Mouse (Mus musculus) liver, postnatal 0 days (tissue): ENCODE measurements around the gene Flad1. TPM values are rescaled to one million over a fixed set of nuclear protein-coding genes. Genes with fewer than 3 reads are reported as not detected.
A peak's percentile ranks its signal among the peaks of the same experiment; 100 is the strongest.

Experiments
- ATAC-seq: fragments of 200-750 bp; cut with Nextera tagmentation; 2 replicates; pipeline ENCODE4 v1.8.0; 2017; ENCODE audit warnings: mild to moderate bottlenecking, moderate library complexity
- DNase-seq: peaks from one replicate; pipeline ENCODE4 v3.0.0-alpha.2; 2016
- H3K27ac ChIP-seq: fragments of 300-500 bp; sonication (generic); 2 replicates; pipeline ENCODE4 v1.5.1; 2014; ENCODE audit warnings: antibody characterized with exemption, moderate library complexity, mild to moderate bottlenecking, low read depth
- H3K27me3 ChIP-seq: fragments of 300-500 bp; sonication (generic); 2 replicates; pipeline ENCODE4 v1.6.1; 2014; ENCODE audit warnings: low read length, control low read depth, mixed read lengths; ENCODE audit not compliant: insufficient read depth
- H3K36me3 ChIP-seq: fragments of 300-500 bp; sonication (generic); replicated peaks from 2 replicates; pipeline ENCODE4 v1.6.1; 2014; ENCODE audit warnings: mild to moderate bottlenecking, control low read depth, low read length, moderate library complexity, mixed read lengths; ENCODE audit not compliant: insufficient read depth
- H3K4me1 ChIP-seq: fragments of 300-500 bp; sonication (generic); 2 replicates; pipeline ENCODE4 v1.6.1; 2014; ENCODE audit warnings: antibody characterized with exemption, mild to moderate bottlenecking, control low read depth; ENCODE audit not compliant: insufficient read depth
- H3K4me2 ChIP-seq: fragments of 300-500 bp; sonication (generic); 2 replicates; pipeline ENCODE4 v1.6.1; 2014; ENCODE audit warnings: low read depth, mild to moderate bottlenecking, low read length, moderate library complexity, mixed read lengths
- H3K4me3 ChIP-seq: fragments of 300-500 bp; sonication (generic); 2 replicates; pipeline ENCODE4 v1.5.1; 2014; ENCODE audit warnings: low read depth, low read length
- H3K9ac ChIP-seq: fragments of 300-500 bp; sonication (generic); replicated peaks from 2 replicates; pipeline ENCODE4 v1.6.1; 2014; ENCODE audit warnings: mild to moderate bottlenecking, moderate library complexity
- H3K9me3 ChIP-seq: fragments of 300-500 bp; sonication (generic); 2 replicates; pipeline ENCODE4 v1.6.1; 2016; ENCODE audit warnings: mild to moderate bottlenecking, control low read depth, low read length, mixed read lengths
- CTCF ChIP-seq: sonication (generic); IDR thresholded peaks from 2 replicates; pipeline ENCODE4 v1.5.1; 2016; ENCODE audit warnings: antibody characterized with exemption, low read depth
- EP300 ChIP-seq: IDR thresholded peaks from 2 replicates; pipeline ENCODE4 v1.6.1; 2016; ENCODE audit warnings: antibody characterized with exemption, low read depth, mild to moderate bottlenecking
- WGBS: fragments of 180-500 bp; shearing (Covaris S2); extraction: QIAGEN DNeasy Blood & Tissue Kit; methylation state at CpG from one replicate; pipeline ENCODE4 v1.1.7; 2014; ENCODE audit not compliant: insufficient replicate concordance; 5-methylcytosine and 5-hydroxymethylcytosine counted together
- polyA plus RNA-seq: library from polyadenylated mRNA; unstranded; fragments of >200 nt; fragmentation: Nextera tagmentation; extraction: Ambion mirVana; gene quantifications from 2 replicates; pipeline ENCODE4 v1.2.1, GENCODE M21; 2015

Gene Flad1
- polyA plus RNA-seq, 1 experiment from 2014 or later = 18.8 TPM

GRCm38 (mm10) chr3:89385451-89385850, 26.2 kb downstream of the Flad1 start:
- Histone ChIP-seq H3K9ac (peak overlapping the region; percentile 26; the same call in 1 of the 2 replicates), H3K4me2 (peak overlapping the region; percentile 60)

GRCm38 (mm10) chr3:89384331-89385076, 27.2 kb downstream of the Flad1 start:
- ATAC-seq = no peak
- H3K9ac ChIP-seq = no peak overlapping the region
- H3K36me3 ChIP-seq = peaks cover 11% of the 10 kb centered on the region
- no peaks in the 10 kb centered on the region for H3K27me3 ChIP-seq
- peak overlapping the region; percentile 36 for H3K4me3 ChIP-seq
- H3K4me2 ChIP-seq = peak overlapping the region; percentile 60
- WGBS = 69% methylated on average over 11 of the region's 12 CpGs
- no peak for TF ChIP-seq EP300
- no peak for TF ChIP-seq CTCF
- no peak for DNase-seq
- no peak overlapping the region; the same call in 1 of the 2 replicates for H3K27ac ChIP-seq
- no peaks in the 10 kb centered on the region for H3K9me3 ChIP-seq
- peaks cover 27% of the 10 kb centered on the region for H3K4me1 ChIP-seq

More at GRCm38 (mm10) chr3:89385451-89385850, 26.2 kb downstream of the Flad1 start:
- peaks cover 36% of the 10 kb centered on the region for H3K4me1 ChIP-seq
- H3K27ac ChIP-seq = peak overlapping the region; percentile 48
- H3K9me3 ChIP-seq = no peaks in the 10 kb centered on the region
- DNase-seq (no peak), ATAC-seq (no peak)
- TF ChIP-seq CTCF (no peak), EP300 (no peak)
- peaks cover 8% of the 10 kb centered on the region; the same call in 1 of the 2 replicates for H3K36me3 ChIP-seq
- H3K27me3 ChIP-seq = no peaks in the 10 kb centered on the region
- peak overlapping the region; percentile 36 for H3K4me3 ChIP-seq
- WGBS = 26% methylated on average over 11 of the region's 11 CpGs

- 66% methylated on average over 5 of the region's 5 CpGs for WGBS
- Histone ChIP-seq H3K4me1 (peaks cover 24% of the 10 kb centered on the region), H3K4me3 (no peak overlapping the region), H3K9ac (no peak overlapping the region), H3K27ac (no peak overlapping the region), H3K36me3 (peaks cover 18% of the 10 kb centered on the region), H3K9me3 (no peaks in the 10 kb centered on the region), H3K4me2 (no peak overlapping the region), H3K27me3 (no peaks in the 10 kb centered on the region)
- no peak for TF ChIP-seq EP300
- TF ChIP-seq CTCF = no peak
- DNase-seq (no peak), ATAC-seq (no peak)
Observed at GRCm38 (mm10) chr3:89383651-89384255, 27.9 kb downstream of the Flad1 start.

- 78% methylated on average over 5 of the region's 5 CpGs for WGBS
- TF ChIP-seq EP300 = no peak
- no peak for TF ChIP-seq CTCF
- Histone ChIP-seq H3K27me3 (no peaks in the 10 kb centered on the region), H3K27ac (no peak overlapping the region), H3K9ac (no peak overlapping the region), H3K36me3 (peaks cover 18% of the 10 kb centered on the region), H3K9me3 (no peaks in the 10 kb centered on the region), H3K4me2 (no peak overlapping the region), H3K4me3 (no peak overlapping the region), H3K4me1 (peaks cover 21% of the 10 kb centered on the region)
- ATAC-seq = no peak
- no peak for DNase-seq
Observed at GRCm38 (mm10) chr3:89382950-89383349, 28.7 kb downstream of the Flad1 start.

- H3K4me2 ChIP-seq = no peak overlapping the region
- H3K36me3 ChIP-seq = peaks cover 20% of the 10 kb centered on the region
- TF ChIP-seq EP300 (no peak), CTCF (no peak)
- H3K9me3 ChIP-seq = no peaks in the 10 kb centered on the region
- H3K27me3 ChIP-seq = no peaks in the 10 kb centered on the region
- no peak for ATAC-seq
- H3K27ac ChIP-seq = no peak overlapping the region
- DNase-seq = no peak
- no peak overlapping the region for H3K4me3 ChIP-seq
- no peak overlapping the region for H3K9ac ChIP-seq
- H3K4me1 ChIP-seq = peaks cover 19% of the 10 kb centered on the region
- WGBS = 72% methylated on average over 9 of the region's 9 CpGs
Observed at GRCm38 (mm10) chr3:89382033-89382882, 29.4 kb downstream of the Flad1 start.

GRCm38 (mm10) chr3:89381233-89381632, 30.4 kb downstream of the Flad1 start:
- H3K9me3 ChIP-seq = no peaks in the 10 kb centered on the region
- no peaks in the 10 kb centered on the region for H3K27me3 ChIP-seq
- peaks cover 23% of the 10 kb centered on the region for H3K36me3 ChIP-seq
- WGBS = 83% methylated on average over 11 of the region's 11 CpGs
- ATAC-seq (no peak), DNase-seq (no peak)
- no peak overlapping the region for H3K4me2 ChIP-seq
- peaks cover 16% of the 10 kb centered on the region for H3K4me1 ChIP-seq
- no peak overlapping the region for H3K27ac ChIP-seq
- no peak overlapping the region for H3K4me3 ChIP-seq
- no peak for TF ChIP-seq CTCF
- no peak for TF ChIP-seq EP300
- H3K9ac ChIP-seq = no peak overlapping the region
